Mouse (Mus musculus): ENCODE data around the gene Arhgap44. TPM values are rescaled to one million over a fixed set of nuclear protein-coding genes. Genes with fewer than 3 reads are reported as not detected.

The Arhgap44 gene
- total RNA-seq (2021), result 10 to 100 TPM; 18.3 to 21.0 TPM

DNA sequence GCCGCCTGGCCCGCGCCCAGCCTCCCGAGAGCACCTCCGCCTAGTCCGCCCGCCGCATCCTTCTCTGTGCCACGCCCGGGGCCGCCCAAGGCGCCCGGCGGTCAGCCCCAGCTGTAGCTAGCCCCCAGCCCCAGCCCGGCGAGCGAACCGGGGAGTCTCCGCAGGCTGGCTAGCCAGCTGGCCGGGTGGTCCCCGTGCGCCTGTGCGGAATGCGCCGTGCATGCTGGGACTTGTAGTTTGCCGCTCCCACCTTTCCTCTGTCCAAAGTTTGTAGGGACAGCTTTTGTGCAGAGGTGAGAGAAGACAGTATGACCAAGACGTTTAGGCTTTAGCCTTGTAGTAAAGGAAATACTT, at the start of gene Arhgap44:
Gene Arhgap44 (minus strand): TSS at position 195 of the 354 bp plus-strand sequence.
- intact Hi-C loops (cut with DNase I), result loop anchor here (5.0 kb wide), 1 partner anchor 75 kb away; no protein-coding TSS in a partner anchor
- DNase-seq, result peak; percentile 77 to 83

DNA sequence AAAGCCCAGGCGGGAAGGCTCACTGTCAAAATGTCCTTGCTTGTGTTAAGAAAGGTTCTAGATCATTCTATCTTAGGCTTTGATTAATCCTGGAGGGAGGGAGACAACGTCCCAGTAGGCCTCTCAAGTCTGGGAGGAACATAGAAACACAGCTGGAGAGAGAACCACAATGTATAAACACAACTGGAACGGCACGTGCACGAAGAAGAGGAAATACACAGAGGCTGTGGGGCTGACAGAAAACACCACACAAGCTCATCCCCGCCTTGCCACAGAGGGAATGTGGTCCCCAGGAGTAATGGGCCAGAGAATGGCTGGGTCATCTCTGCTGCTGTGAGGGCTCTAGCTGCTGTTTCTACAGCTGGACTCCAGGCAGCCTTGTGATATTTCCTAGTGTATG, 48.9 kb upstream of the Arhgap44 start:
- intact Hi-C loops (cut with DNase I), result no loop called here
- DNase-seq, result no peak

DNA sequence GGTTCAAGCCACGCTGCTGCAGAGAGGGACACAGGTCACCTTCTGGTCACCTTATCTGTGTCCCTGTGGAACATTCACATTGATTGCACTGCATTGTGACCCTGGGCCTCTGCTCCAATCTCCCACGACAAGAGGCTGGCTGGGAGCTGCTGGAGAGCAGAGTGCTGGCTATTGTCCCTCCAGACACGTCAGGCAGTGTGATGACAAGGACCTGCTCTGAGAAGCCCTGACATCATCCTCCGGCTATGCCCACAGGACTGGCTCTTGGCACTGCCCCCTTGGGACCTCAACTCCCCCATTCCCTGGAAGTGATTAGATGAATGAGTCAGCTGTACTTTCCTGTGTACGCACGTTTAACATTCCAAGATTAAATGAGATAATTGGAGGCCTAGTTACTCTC, 46.7 kb upstream of the Arhgap44 start:
- DNase-seq, result peak; percentile 87 to 93

DNA sequence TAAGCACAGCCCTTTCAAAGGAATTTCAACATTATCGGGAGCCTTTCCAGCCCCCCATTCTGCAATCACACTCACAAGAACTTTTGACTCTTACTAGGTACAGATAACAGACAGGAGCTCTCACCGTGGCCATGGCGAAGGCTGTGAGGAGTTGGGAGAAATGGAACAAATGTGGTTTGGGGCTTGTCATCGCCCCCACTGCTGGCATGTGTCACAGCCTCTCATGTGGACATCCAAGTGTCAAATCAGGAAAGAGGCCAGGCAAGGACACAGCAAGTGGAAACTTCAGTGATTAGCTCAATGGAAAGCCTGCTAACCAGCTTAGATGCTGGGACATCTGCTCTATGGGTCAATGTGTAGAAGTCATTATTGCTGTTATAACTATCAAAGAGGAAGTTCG, 42.5 kb upstream of the Arhgap44 start:
- DNase-seq, result peak; percentile 82 to 86
- intact Hi-C loops (cut with DNase I), result loop anchor here (2.0 to 5.0 kb wide), 4 partner anchors 63 to 462 kb away; partner anchors contain the start of gene Myocd

More for the DNA sequence above, 46.7 kb upstream of the Arhgap44 start:
- intact Hi-C loops (cut with DNase I), result loop anchor here (5.0 kb wide), 3 partner anchors 93 to 458 kb away; no protein-coding TSS in a partner anchor

DNA sequence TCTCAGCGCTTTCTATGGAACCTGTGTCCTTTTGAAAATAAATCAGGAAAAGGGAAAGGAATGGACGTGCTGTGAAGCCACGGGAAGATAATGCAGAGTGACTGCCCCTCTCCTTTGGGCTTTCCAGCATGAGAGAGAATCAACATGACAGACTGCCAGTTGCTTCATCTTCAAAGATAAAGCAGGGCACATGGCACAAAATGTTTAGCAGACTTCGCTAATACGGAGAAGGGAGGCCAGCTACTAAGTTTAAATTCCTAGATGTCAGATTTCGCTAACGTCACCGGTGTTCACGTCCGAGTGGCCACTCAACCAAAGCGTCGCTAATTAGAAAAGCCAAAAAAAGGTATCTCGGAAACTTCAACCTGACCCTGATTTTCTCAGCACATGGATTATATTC, 41.9 kb upstream of the Arhgap44 start:
- intact Hi-C loops (cut with DNase I), result loop anchor here (2.0 to 5.0 kb wide), 4 partner anchors 64 to 463 kb away; partner anchors contain the start of gene Myocd
- DNase-seq, result peak; percentile 19 to 27

DNA sequence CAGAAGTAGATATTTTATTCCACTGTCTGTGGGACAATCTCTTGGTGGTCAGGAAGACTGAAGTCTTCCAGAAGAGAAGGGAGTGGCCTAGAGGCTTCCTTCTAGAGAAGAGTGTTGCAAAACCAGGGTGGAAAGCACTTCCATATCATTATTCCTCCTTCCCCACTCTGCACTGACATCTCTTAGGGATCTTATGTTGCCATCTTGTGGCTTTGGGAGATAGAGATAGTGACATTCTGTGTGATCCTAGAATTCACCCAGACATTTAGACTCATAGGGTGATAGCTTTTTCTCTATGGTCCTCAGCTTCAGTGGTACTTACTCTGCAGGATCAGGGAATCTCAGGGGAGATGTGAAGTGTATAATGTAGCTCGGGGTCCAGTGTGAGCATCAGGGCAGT, 40.3 kb upstream of the Arhgap44 start:
- intact Hi-C loops (cut with DNase I), result no loop called here
- no peak for DNase-seq

DNA sequence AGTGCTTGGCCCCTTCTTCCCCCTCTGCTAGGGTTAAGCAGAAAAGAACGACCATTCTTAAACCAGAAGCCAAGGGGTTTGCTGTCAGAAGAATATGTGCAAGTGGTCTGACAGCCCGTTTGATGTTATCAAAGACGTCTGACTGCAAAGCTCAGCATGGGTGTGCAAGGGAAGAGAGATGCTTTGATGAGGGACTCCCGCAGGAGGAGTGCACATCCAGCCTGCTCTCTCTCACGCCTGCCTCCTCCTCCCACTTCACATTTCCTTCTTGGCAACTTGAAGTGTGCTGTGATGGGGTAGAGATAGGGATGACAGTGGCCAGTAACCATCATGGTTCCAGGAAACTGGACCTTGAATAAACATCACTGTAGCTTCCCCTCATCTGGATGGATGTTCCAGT, 39.5 kb upstream of the Arhgap44 start:
- intact Hi-C loops (cut with DNase I), result no loop called here
- no peak for DNase-seq

DNA sequence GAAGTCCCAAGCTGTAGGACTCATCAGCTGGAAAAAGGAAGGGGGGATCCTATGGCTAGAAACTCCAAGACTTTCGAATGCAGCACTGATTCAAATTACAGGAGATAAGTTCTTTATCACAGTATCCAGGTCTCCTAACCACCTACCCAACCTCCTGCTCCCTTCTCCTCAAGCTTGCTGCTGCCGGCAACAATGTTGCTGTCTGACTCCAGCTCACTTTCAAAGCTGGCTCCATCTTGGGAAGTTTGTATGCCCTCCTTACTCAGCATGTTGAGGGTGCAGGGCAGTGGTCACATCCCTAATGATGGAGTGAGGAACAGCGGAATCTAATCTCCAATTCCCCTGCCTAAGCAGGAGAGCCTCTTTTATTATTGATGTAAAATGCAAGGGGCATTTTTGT, 35.3 kb upstream of the Arhgap44 start:
- intact Hi-C loops (cut with DNase I), result loop anchor here (5.0 kb wide), 1 partner anchor 434 kb away; no protein-coding TSS in a partner anchor
- no peak for DNase-seq

DNA sequence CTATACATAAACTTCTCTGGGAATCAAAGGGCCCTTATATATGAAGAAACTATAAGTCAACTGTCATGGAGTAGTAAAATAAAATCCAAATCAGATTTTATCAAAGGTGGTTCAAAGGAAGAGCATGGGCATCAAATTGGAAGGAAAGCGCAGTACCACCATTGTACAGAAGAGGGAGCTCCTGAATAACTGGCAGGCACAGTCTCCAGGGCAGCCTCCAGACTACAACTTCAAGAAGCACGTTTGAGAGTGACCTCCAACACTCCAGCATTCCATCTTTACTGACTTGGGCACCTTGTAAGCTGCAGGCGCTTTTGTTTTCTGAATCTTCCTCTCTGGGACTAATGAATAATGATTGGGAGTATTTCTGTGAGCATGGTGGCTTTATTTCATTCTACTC, 34.5 kb upstream of the Arhgap44 start:
- peak; percentile 79 to 88 for DNase-seq
- intact Hi-C loops (cut with DNase I), result loop anchor here (1.0 to 5.0 kb wide), 2 partner anchors 435 to 481 kb away; no protein-coding TSS in a partner anchor

DNA sequence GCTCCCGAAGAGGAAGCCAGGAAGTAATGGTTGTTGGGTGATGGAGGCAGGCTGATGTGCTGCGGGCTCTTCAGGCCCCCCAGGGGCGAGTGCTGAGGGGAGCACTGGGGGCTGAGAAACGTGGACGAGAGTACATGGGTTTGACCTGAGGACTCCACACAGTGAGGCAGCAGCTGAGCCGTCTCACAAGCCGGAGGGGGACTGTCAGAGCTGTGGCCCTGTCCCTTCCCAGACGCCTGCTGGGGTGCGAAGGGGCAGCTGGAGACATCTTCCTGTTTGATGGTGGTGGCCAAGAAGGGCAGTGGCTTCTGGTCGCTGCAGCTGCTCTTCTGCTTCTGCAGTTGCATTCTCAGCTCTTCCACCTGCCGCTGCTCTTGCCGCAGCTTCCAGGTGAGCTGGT, 24.2 kb upstream of the Arhgap44 start:
- intact Hi-C loops (cut with DNase I), result no loop called here
- no peak for DNase-seq

DNA sequence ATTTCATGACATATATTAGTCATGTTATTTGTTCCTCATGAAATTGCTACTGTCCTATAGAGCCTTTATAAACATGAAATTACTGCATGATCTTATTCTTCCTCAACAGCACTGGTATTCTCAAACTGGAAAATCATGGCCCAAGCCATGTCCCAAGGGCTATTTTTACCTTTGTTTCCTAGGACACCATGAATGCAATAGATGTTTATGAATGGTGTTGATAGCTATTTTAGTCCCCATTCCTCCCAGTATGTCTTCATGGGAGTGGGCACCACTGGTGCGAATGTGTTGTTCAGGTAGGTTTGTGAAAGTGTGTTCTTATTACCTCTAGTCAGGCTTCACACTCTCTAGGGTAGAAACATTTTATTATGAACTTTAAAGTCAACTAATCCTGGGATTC, 22.4 kb upstream of the Arhgap44 start:
- intact Hi-C loops (cut with DNase I), result no loop called here
- DNase-seq, result no peak

DNA sequence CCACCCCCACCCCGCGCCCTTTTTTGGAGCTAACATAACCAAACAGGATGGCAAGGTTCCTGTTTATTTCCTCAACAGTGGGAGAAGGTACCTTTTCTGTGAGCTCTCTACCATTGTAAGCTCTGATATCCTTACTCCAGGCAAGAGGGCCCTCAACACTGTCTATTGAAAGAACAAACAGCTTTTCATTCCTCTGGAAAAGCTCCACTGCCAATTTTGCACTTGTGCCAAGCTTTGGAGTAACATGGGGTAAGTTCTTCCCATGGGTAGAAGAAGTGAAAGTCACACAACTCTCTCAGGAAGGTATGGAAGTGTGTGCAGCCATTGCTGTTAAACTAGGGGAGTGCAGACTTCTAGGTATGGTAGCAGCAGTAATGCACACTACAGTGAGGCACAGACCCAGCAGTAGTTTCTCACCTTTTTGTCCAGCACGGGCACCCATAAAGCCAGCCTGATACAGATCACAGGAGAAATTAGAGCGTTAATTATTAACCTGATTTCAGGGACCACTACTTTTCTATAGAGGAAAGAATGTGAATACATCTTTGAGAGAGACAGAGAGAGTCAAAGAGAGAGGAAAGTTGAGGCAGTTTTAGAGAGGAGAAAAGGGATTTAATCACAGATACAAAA, 7.5 kb upstream of the Arhgap44 start:
- no peak for DNase-seq
- intact Hi-C loops (cut with DNase I), result no loop called here

DNA sequence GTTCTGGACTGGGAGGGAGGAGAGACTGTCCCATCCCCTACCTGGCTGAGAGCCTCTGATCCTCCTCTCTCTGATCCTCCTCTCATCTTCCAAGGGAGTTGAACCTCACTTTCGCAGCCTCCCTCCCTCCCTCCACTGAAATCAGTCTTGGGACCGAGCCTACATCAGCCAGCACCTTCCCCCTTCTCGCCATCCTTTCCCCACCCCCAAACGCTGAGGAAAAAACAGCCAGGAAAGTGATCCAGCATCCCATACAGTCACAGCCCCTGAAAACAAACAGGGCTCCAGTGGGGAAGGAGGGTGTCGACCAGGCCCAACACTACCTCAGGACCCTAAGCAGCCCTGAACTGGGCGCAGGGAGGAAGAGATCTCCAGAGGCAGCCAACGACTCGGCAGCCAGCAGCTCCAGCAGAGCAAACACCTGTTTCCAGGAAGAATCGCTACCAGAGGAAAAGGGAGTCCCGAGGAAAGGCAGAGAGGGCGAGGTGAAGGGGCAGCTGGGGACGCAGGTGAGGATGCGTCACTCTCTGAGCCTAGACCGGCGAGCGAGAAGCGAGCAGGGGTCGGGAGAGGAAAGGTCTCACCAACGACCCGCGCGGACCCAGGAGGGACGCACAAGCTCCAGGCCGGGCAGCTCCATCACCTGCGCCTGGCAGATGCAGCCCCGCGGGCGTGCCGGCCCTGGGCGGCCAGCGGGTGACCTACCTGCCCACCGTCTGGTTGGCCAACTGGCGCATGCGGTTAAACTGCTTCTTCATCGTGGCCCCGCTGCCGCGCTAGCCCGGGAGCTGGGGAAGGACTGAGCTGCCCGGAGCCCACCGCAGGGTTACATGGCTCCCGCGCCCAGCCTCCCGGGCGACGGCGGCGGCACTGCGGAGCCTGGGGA, 637 bp downstream of the Arhgap44 start:
- intact Hi-C loops (cut with DNase I), result loop anchor here (5.0 kb wide), 1 partner anchor 75 kb away; no protein-coding TSS in a partner anchor
- DNase-seq, result peak in 1 of 2 experiments; percentile 29

DNA sequence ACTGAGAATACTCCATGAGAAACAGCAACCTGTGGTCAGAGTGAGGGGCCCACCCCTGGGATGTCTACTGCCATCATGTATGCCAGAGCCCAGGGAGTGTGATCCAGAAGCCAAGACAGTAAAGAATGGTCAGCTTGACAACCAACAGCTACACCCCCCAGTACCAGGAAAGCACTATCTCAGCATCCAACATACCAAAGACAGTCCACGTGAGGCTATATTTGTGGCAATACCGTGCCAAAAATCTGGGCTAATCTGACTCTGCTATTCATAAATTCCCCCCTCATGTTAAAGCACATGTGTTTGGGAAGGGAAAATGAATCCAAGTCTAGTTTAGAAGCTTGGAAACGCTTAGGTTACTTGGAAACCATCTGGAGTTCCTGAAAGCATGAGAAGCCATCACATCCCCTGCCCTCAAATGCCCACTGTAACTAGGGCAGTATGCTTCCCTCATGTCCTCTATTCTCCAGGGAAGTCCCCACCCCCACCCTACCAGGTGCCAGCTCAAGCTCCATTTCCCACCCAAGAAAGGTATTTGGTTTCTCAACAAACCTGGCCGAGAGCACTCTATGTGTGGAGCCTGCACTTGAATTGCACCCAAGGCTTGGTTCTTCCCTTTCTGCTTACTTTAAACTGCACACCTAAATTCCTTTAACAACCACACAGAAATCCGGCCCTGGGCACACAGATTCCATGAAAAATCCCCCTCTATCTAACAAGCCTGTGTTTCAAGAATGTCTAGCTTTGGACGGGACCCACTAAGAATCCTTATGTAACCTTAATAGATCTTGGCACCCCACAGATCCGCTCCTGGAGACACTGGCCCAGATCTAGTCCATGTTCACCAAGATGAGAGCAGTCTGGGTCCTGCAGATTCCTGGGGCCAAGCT, 1.5 kb downstream of the Arhgap44 start:
- DNase-seq, result no peak
- intact Hi-C loops (cut with DNase I), result loop anchor here (5.0 kb wide), 1 partner anchor 74 kb away; no protein-coding TSS in a partner anchor

DNA sequence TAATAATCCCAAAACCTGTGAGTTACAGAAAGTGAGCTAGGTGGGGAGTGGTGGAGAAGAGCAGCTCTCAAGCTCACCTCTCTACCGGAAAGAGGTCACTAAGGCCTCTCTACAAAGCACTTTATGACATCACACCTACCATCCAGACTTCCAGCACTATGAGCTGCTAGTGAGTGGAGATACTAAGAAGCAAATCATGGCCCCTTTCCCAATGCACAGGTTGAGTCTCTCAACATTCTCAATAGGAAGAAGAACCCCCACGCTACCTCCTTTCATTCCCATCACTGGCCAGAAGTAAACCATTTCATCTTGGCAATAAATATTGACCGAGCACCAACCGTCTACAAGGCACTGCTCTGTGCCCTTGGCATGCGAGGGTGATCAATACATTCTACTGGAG, 3.0 kb downstream of the Arhgap44 start, which contains the start of gene 1700086D15Rik:
Gene 1700086D15Rik (minus strand): TSS at position 101 of the 400 bp plus-strand sequence.
- no peak for DNase-seq
- intact Hi-C loops (cut with DNase I), result loop anchor here (5.0 kb wide), 1 partner anchor 72 kb away; no protein-coding TSS in a partner anchor

DNA sequence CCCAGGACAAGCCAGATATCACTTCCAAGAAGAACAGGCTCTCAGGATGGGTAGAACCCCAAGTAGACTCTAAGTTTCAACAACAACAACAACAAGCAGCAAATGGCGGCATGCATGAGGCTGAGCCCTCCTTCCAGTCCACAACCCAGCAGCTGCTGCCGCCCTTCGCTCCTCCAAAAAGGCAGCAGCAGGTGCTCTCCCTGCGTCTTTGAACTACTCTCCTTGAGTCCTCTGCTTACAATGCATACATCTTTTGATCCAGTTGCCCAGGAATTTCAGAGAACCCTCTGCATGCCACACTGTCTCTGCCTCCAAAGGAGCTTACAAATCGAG, 4.1 kb downstream of the Arhgap44 start:
- DNase-seq, result no peak
- intact Hi-C loops (cut with DNase I), result no loop called here

DNA sequence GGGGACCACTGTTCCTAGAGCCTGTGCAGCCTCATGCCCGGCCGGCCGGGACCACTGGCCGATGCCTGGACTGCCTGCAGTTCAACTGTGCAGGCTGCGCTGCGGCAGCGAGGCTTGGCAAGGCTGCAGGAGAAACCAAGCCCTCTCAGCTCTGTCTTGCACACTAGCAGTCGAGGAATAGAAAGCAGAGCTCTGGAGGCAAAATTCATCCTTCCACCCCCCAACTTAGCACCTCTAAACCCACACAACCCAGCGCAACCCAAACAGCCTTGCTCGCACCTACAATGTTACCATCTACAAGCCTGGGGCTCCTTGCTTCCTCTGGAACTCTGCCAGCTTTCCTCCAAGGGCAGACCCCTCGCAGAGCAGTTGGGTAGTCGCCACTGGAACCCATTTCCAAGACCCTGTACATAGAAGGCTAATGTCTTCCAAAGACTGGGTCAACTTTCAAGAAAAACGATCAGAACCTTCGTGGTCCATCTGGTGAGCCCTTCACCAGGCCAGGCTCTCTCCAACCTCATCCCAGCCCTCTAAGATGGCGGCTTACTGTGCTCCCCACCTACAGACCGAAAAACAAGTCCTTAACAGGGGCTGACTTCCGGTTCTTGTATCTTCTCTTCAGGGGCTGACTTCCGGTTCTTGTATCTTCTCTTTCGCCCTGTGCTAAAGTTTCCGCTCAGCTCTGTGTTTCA, 4.6 kb downstream of the Arhgap44 start:
- no peak for DNase-seq

DNA sequence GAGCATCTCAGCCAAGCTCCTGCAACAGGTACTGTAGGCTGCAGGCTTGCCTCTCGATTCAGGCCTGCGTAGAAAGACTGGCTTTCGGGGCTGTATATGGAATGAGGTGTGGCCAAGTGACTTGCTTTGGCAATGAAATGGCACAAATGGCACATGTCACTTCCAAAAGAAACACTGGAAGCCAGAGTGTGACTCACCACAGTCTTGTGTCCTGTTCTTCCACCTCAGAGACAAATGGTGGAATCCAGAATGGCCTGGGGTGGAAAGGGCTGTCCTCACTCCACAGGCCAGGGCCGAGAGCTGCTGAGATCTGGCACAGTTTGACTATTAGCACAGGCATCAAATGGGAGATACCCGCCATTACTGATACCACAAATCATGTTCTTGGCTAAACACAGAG, 9.8 kb downstream of the Arhgap44 start:
- DNase-seq, result no peak
- intact Hi-C loops (cut with DNase I), result no loop called here

More for the DNA sequence above, 4.6 kb downstream of the Arhgap44 start:
- intact Hi-C loops (cut with DNase I), result no loop called here

DNA sequence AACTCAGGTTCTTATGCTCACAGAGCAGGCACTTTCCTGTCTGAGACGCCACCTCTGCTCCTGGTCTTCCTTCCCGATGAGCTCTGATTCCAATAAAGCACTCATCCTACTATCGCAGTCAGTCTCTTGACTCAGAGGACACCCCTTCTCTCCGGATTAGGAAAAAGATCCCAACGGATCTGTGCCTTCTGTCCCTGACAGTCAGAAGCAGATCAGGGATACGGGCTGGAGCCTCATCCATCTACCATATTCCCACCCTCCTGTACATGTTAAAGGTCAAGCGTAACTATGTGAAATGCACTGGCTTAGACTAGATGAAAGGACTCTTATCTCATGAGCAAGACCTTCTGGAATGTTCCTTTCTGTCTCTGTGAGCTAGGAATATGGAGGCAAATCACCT, 14.3 kb downstream of the Arhgap44 start:
- DNase-seq, result no peak
- intact Hi-C loops (cut with DNase I), result no loop called here
